Mouse (Mus musculus) heart, adult 2 months (tissue): ENCODE measurements around the gene Ddr2. TPM values are rescaled to one million over a fixed set of nuclear protein-coding genes. Genes with fewer than 3 reads are reported as not detected.

Experiments
- DNase-seq, 2 experiments: peaks; one replicate each; pipeline ENCODE4 v3.0.0; 2021
- H3K27ac ChIP-seq: fragments of 200-600 bp; 2 replicates; pipeline ENCODE4 v1.8.1; 2022
- H3K27me3 ChIP-seq: fragments of 200-500 bp; 2 replicates; pipeline ENCODE4 v1.6.1; 2012; ENCODE audit warnings: mild to moderate bottlenecking, low read length, inconsistent platforms, mixed read lengths; ENCODE audit not compliant: control insufficient read depth, insufficient read depth
- H3K36me3 ChIP-seq: fragments of 200-500 bp; 2 replicates; pipeline ENCODE4 v1.6.1; 2012; ENCODE audit warnings: low read length, inconsistent platforms; ENCODE audit not compliant: control insufficient read depth, insufficient read depth
- H3K4me1 ChIP-seq: fragments of 200-500 bp; 2 replicates; pipeline ENCODE4 v1.6.1; 2011; ENCODE audit warnings: low read length; ENCODE audit not compliant: control insufficient read depth, insufficient read depth
- H3K4me3 ChIP-seq: fragments of 200-600 bp; 2 replicates; pipeline ENCODE4 v1.8.1; 2022
- H3K79me2 ChIP-seq: fragments of 200-500 bp; replicated peaks from 2 replicates; pipeline ENCODE4 v1.6.1; 2012; ENCODE audit warnings: mild to moderate bottlenecking, inconsistent platforms, low read length, moderate library complexity, mixed read lengths; ENCODE audit not compliant: control insufficient read depth, insufficient read depth
- H3K9ac ChIP-seq: fragments of 200-500 bp; 2 replicates; pipeline ENCODE4 v1.6.1; 2012; ENCODE audit warnings: low read depth, mild to moderate bottlenecking, control low read depth, inconsistent platforms, low read length, mixed read lengths
- CTCF ChIP-seq: fragments of 200-600 bp; IDR thresholded peaks from 2 replicates; pipeline ENCODE4 v1.8.1; 2022; ENCODE audit warnings: antibody characterized with exemption, mild to moderate bottlenecking, moderate library complexity
- EP300 ChIP-seq: fragments of 200-500 bp; IDR thresholded peaks from 2 replicates; pipeline ENCODE4 v1.6.1; 2011; ENCODE audit warnings: low read depth, low read length, control low read depth; ENCODE audit not compliant: insufficient read depth
- POLR2A ChIP-seq: fragments of 200-500 bp; IDR thresholded peaks from 2 replicates; pipeline ENCODE4 v1.6.1; 2011; ENCODE audit warnings: mild to moderate bottlenecking, low read depth, low read length, control low read depth; ENCODE audit not compliant: insufficient read depth
- WGBS: fragments of 180-500 bp; shearing (Covaris S2); methylation state at CpG from one replicate; pipeline ENCODE4 v1.1.7; 2018; 5-methylcytosine and 5-hydroxymethylcytosine counted together
- intact Hi-C: fragments of 180-260 bp; cut with DNase I; formaldehyde crosslinking; loops from one replicate; pipeline ENCODE4 v1.15.1; 2025
- polyA plus RNA-seq: library from polyadenylated mRNA; depleted of rRNA; stranded (reverse); fragments of >200 nt; gene quantifications from 2 replicates; pipeline ENCODE4 v1.2.3, GENCODE M21; 2012
- total RNA-seq, 2 experiments: library from RNA; stranded (reverse); gene quantifications; 2 replicates each; pipeline ENCODE4 v1.2.3; 2021

Gene Ddr2
- total and polyA plus RNA-seq, 3 experiments, result 10.3 to 22.5 (median 21.9) TPM

DNA sequence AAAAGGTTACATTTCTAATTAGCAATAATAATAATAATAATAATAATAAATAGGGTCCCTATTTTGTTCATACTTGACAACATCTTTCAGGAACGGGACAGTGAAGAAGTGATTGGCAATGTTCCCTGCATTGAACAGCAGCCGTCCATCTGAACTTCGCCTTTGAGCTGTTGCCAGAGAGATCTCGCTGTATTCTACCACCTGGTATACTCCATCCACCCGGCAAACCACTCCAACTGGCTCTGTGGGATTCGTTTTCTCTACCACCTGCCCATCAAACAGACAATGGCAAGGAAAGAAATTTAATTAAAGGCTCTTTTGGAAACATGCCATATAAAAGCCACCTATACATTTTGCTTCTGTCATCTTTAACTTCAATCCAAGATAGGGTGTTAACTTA is 40.3 kb upstream of the Ddr2 start:
- WGBS, result 85% methylated on average over 6 of the region's 6 CpGs

DNA sequence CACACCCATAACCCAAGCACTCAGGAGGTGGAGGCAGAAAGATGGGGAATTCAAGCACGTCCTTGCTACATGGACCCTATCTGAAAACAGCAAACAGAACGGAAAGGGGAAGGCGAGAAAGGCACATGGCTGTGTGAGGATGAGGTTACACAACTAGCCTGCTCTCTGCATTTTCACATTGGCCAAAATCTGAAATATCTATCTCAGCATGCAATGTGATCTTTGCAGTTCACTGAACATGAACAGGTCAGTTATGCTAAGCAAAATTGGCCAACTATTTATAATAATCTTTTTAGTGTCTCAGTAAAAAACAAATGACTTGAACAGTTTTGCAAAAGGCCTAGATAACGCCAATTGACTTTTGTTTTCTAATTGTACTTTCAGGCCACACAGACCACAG is 39.2 kb upstream of the Ddr2 start:
- WGBS, result 90% methylated on average over 4 of the region's 4 CpGs
- DNase-seq, result no peak
- Histone ChIP-seq H3K4me3 (no peak overlapping the region), H3K79me2 (no peaks in the 10 kb centered on the region), H3K36me3 (peaks cover 2% of the 10 kb centered on the region), H3K9ac (no peak overlapping the region), H3K27ac (no peak overlapping the region), H3K4me1 (no peaks in the 10 kb centered on the region), H3K27me3 (no peaks in the 10 kb centered on the region)
- TF ChIP-seq POLR2A (no peak), EP300 (no peak), CTCF (no peak)
- intact Hi-C loops, result no loop called here

More for the DNA sequence above, 40.3 kb upstream of the Ddr2 start:
- no peak overlapping the region for H3K9ac ChIP-seq
- peaks cover 2% of the 10 kb centered on the region for H3K36me3 ChIP-seq
- TF ChIP-seq POLR2A, result no peak
- no peak for TF ChIP-seq EP300
- no peak for TF ChIP-seq CTCF
- DNase-seq, result no peak
- no peak overlapping the region for H3K27ac ChIP-seq
- no peaks in the 10 kb centered on the region for H3K79me2 ChIP-seq
- H3K4me3 ChIP-seq, result no peak overlapping the region
- intact Hi-C loops, result no loop called here
- H3K27me3 ChIP-seq, result no peaks in the 10 kb centered on the region
- H3K4me1 ChIP-seq, result no peaks in the 10 kb centered on the region

DNA sequence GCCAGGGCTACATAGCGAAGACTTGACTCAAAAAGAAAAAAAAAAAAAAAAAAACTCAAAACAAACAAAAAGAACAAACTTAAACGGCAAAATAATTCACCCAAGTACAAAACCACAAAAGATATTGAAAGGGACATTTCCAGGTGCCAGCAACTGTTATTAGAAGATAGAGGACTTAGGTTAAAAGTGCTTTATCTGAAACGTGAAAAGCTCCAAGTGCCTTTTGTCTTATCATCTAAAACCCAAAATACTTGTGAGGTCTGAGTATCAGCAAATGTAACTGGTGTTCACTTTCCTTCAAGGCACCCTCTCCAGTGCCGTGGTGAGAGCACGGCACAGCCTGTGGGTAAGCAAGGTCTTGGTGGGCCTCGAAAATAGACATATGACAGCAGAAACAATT is 38.0 kb upstream of the Ddr2 start:
- H3K79me2 ChIP-seq, result no peaks in the 10 kb centered on the region
- TF ChIP-seq POLR2A, result no peak
- no peak for TF ChIP-seq EP300
- no peak for TF ChIP-seq CTCF
- H3K4me3 ChIP-seq, result no peak overlapping the region
- H3K4me1 ChIP-seq, result no peaks in the 10 kb centered on the region
- H3K36me3 ChIP-seq, result peaks cover 2% of the 10 kb centered on the region
- 68% methylated on average over 6 of the region's 6 CpGs for WGBS
- no peak overlapping the region for H3K27ac ChIP-seq
- no peak for DNase-seq
- no peaks in the 10 kb centered on the region for H3K27me3 ChIP-seq
- intact Hi-C loops, result no loop called here
- H3K9ac ChIP-seq, result no peak overlapping the region

DNA sequence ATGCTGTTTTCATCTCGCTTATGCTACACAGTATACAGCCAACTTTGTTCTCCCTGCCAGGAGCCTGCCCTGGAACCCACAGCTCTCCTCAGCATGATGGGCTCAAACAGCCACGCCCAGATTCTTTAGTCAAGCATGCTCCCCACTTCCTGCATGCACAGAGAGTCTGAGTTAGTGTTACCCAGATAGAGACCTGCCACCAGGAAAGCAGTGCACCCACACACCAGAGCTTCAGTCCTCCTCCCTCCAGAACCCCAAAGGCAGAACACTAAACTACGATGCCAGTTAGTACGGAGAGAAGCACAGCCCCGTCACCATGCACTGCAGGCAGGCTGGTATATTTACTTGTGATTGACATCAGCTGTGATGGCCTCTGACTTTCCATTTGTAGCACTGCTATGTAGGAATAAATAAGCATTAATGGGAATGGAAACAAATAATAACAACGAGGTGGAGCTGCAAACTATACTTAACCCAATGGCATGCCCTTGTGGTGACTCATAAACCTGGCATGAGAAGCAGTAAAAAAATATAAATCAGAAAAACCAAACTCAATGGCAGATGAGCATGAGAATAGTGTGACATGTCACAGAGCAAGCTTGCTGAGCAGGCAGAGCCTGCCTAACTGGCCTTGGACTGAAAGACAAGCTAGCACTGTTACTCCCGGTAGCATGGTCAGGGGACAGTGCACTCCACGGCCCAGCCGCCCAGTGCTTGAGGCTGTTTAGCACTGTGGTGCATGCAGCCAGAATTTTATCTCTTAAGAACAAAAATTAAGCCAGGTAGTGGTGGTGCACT is 37.3 kb upstream of the Ddr2 start:
- H3K27me3 ChIP-seq, result no peaks in the 10 kb centered on the region
- H3K4me1 ChIP-seq, result no peaks in the 10 kb centered on the region
- H3K36me3 ChIP-seq, result peaks cover 2% of the 10 kb centered on the region
- no peak for TF ChIP-seq POLR2A
- no peak overlapping the region for H3K27ac ChIP-seq
- intact Hi-C loops, result no loop called here
- H3K79me2 ChIP-seq, result no peaks in the 10 kb centered on the region
- no peak overlapping the region for H3K4me3 ChIP-seq
- DNase-seq, result peak in 1 of 2 experiments; percentile 17
- 77% methylated on average over 9 of the region's 9 CpGs for WGBS
- H3K9ac ChIP-seq, result no peak overlapping the region

DNA sequence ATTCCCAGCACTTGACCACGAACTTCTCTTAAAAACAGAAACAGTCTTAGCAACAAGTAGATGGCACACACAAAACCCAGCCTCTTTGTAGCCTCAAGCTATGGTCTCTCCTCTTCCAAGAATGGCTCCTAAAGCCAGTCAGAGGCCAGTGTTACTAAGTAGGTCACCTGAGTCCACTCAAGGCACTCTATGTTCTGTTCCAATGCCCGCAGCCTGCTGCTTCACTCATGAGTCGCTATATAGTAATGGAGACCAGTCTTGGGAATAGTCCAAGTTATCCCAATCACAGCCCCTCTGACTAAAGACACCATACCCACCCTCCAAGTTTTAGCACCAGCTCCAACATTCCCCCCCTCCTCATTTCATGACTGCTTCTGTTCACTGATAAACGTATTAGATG is 35.0 kb upstream of the Ddr2 start:
- H3K4me3 ChIP-seq, result no peak overlapping the region
- WGBS, result 85% methylated on average over 4 of the region's 4 CpGs
- H3K27ac ChIP-seq, result no peak overlapping the region
- no peak overlapping the region for H3K9ac ChIP-seq
- intact Hi-C loops, result no loop called here
- no peaks in the 10 kb centered on the region for H3K27me3 ChIP-seq
- H3K79me2 ChIP-seq, result no peaks in the 10 kb centered on the region
- TF ChIP-seq POLR2A, result no peak
- no peak for TF ChIP-seq CTCF
- TF ChIP-seq EP300, result no peak
- no peaks in the 10 kb centered on the region for H3K4me1 ChIP-seq
- peaks cover 4% of the 10 kb centered on the region for H3K36me3 ChIP-seq
- no peak for DNase-seq

DNA sequence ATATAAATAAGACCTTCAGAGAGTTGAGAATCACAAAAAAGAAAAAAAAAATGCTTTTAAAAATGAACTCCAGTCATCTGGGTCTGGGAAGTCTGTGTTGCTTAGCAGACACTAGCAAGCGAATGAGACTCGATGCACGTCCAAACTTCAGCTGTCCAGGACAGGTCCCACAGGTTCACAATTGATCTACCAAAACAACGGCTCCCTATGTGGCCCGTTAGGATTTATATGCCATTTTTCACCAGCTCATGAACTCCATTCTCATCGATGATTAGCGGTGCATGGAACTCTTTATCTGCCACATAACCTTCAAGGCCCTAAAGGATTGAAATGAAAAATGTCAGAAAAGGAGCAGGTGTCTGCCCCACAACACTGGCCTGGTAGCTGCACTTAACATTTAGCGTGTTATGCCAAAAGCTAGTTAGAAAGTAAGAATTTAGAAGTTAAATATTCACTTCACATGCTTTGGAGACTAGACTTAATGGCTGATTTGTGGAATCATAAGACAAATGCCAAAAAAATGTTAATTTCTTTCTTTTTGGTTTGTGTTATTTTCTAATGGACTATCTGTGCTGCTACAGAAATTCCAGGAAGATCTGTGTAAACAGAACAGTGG is 31.8 kb upstream of the Ddr2 start:
- whole genome bisulfite sequencing, result 94% methylated on average over 8 of the region's 8 CpGs
- Histone ChIP-seq H3K36me3 (peaks cover 4% of the 10 kb centered on the region), H3K9ac (no peak overlapping the region), H3K27ac (no peak overlapping the region), H3K27me3 (no peaks in the 10 kb centered on the region), H3K4me1 (no peaks in the 10 kb centered on the region), H3K4me3 (no peak overlapping the region), H3K79me2 (no peaks in the 10 kb centered on the region)
- DNase-seq, result no peak
- intact Hi-C loops, result no loop called here
- TF ChIP-seq CTCF (no peak), POLR2A (no peak), EP300 (no peak)
